Mouse (Mus musculus): ENCODE measurements around the gene Robo4.

The Robo4 gene

DNA sequence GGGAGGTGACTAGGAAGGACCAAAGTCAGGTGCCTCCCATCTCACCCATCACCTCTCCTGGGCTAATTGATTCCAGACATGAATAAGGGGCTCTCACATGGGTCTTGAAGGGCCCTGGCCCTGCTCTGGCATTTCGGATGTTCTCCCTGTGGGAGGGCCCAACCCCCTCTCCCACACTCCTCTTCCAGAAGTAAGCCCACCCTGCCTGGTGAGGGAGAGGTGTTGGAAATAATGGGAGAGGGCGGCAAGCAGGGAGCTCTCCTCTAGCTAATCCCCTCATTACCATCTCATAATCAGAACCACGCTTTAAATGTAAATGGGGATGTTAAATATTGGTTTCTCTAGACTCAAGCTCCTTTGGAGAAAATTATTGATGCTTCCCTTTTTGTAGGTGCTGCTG, 53.3 kb downstream of the Robo4 start:
- no peak for DNase-seq (ENCODE audit: low spot score)

DNA sequence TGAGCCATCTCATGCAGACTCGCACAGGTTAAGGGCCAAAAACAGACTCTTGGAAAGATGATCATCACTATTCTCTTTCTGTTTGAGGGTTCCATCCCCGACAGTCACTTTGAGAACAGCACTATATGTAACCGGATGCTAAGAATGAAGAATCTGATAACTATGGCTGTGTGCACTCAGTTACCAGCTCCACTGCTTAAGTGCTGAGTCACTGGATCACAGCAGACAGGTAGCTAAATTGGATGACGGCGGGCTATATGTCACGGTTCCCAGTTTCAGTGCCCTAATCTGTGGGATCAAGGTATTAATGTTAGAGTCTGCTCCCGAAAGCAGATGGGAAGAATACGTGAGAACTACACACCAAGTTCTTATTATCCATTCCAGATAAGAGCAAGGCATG, 54.2 kb downstream of the Robo4 start:
- no peak for DNase-seq (ENCODE audit: low spot score)

DNA sequence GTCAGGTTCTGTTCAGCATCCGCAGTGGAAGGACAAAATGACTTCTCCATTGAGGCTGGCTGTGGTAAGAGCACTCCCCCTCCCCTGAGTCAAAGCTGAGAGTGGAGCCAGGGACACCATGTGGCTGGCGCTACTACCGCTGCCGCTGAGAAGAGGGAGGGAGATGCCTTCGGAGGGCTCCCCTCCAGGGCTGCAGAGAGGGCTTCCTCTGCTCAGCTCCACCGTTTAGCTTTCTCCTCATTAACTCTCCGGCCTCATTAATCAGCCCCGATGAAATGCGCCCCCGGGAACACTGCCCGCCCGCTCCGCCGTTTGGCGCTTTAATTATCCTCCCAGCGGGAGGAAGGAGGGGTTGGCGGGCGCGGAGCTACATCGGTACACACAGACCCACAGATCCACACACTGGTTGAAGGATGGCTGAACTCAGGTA, 54.8 kb downstream of the Robo4 start:
- no peak for DNase-seq (ENCODE audit: low spot score)

DNA sequence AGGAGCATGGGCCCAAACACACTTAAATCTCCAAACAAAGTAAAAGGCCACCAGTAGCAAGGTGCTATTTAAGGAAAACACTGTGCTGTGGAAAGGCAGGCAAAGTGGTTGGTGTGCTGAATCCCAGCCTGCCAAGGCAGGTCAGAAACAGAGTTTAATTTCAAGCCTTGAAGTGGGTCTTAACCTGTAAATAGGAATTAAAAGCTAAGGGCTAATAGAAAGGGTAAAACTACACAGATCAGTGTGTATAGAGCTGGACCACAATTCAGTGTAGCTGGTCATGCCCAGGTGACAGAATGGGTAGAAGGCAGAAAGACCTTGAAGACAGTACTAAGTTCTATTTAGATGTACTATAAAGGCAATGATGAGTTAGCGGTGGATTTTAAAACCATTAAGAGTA, 55.5 kb downstream of the Robo4 start:
- no peak for DNase-seq (ENCODE audit: low spot score)

DNA sequence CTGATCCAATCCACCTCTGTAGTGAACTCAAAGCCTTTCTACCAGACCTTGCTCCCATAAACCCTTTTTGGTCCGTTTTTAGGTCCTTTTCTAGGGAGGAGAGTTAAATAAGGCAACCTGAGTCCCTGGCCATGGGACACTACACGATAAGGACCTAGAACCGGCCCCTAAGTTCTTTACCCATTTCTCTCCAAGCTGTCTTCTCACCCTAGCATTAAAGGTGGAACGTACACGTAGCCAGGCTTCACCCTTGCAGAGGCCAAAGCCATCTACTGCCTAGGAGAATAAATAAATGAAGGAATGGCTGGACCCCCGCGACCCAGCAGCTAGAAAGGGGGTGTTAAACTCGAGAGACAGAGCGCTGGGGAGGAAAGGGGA, 58.0 kb downstream of the Robo4 start:
- no peak for DNase-seq (ENCODE audit: low spot score)

- DNase-seq (ENCODE audit: low spot score): no peak
These were observed 58.6 kb downstream of the Robo4 start for GRCm38 (mm10) chr9:37460043-37460960.

DNA sequence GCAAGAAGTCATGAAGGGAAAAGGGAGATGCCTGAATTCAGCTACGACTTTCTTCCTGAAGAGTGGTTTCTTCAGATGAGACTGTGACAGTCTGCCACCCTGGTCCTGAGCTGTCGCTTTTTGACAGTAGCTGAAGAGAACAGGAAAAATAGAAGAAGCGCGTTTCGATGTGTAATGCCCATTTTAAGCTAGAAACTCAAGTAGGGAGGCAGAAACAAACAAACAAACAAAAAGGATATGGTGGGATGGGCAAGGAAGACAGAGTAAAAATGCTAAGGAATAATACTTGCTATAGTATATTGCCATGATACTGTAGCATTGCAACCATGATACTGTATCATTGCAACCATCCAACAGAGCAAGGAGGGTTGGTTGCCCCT, 59.3 kb downstream of the Robo4 start:
- DNase-seq (ENCODE audit: low spot score): no peak

DNA sequence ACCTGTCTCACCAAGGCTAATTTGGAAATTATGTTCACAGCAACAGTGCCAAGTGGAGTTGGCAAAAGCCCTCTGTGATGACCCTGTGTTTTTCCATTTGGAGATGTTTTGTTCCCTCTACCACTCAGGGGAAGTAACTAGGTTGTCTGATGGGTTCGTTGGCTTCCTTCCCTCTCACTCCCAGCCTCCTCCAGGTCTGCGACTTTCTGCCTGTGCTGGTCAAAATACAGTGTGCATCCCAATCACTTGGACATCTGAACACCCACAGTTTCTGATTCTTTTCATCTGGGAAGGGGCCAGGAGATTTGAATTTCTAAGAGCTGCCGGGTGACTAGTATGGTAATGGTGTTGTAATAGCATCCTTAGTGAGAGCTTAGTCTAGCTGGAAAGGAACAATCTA, 59.9 kb downstream of the Robo4 start:
- DNase-seq (ENCODE audit: low spot score): no peak

DNA sequence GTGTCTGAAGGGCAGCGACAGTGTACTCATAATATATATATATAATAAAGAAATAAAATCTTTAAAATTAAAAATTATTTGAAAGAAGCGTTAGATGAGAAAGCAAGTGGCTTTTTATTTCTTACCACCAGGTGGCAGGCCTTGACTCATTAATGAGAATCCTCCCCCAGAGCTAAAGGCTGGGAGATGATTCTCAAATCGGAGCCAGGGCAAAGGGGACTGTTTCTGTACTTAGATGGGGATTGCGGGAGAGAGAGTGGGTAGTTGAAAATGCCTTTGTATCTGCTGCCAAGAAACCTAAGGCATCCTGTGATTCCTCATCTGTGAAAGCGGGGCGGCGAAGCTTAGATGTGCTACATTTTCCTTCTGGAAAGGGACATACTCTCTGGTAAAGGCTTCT, 61.1 kb downstream of the Robo4 start:
- peak; percentile 43 for DNase-seq (ENCODE audit: low spot score)

All from T-cell, adult 2 months (primary cell).